Mouse (Mus musculus) macrophage (primary cell): ENCODE data around the gene 1700001C19Rik. TPM values are rescaled to one million over a fixed set of nuclear protein-coding genes. Genes with fewer than 3 reads are reported as not detected.

Experiments
- H3K27ac ChIP-seq: fragments of 350-480 bp; formaldehyde crosslinking; 2 replicates; pipeline ENCODE4 v1.9.0; 2021
- H3K36me3 ChIP-seq: fragments of 350-480 bp; formaldehyde crosslinking; 2 replicates; pipeline ENCODE4 v1.9.0; 2021; ENCODE audit errors: inconsistent target
- H3K4me3 ChIP-seq: fragments of 350-480 bp; formaldehyde crosslinking; 2 replicates; pipeline ENCODE4 v1.9.0; 2021; ENCODE audit errors: inconsistent target
- H3K79me2 ChIP-seq: fragments of 350-480 bp; formaldehyde crosslinking; 2 replicates; pipeline ENCODE4 v1.9.0; 2021; ENCODE audit errors: inconsistent target
- WGBS: methylation state at CpG from one replicate; pipeline ENCODE4 v1.1.7; 2026; ENCODE audit warnings: inconsistent platforms; ENCODE audit not compliant: missing documents; 5-methylcytosine and 5-hydroxymethylcytosine counted together
- polyA plus RNA-seq: library from polyadenylated mRNA; stranded (reverse); fragments of 250-400 nt; gene quantifications from 3 replicates; pipeline ENCODE4 v1.2.4, GENCODE M21; 2018; ENCODE audit warnings: inconsistent platforms

Gene 1700001C19Rik
- polyA plus RNA-seq, 1 experiment from 2014 or later: not detected

- 96% methylated on average over 12 of the region's 12 CpGs for WGBS
- Histone ChIP-seq H3K27ac (no peak overlapping the region), H3K36me3 (no peaks in the 10 kb centered on the region), H3K4me3 (no peak overlapping the region), H3K79me2 (no peaks in the 10 kb centered on the region)
These were observed 13.8 kb upstream of the 1700001C19Rik start for GRCm38 (mm10) chr17:47450880-47451565.

- Histone ChIP-seq H3K4me3 (no peak overlapping the region), H3K36me3 (no peaks in the 10 kb centered on the region), H3K79me2 (no peaks in the 10 kb centered on the region), H3K27ac (no peak overlapping the region)
- WGBS: 85% methylated on average over 7 of the region's 7 CpGs
These were observed 13.1 kb upstream of the 1700001C19Rik start for GRCm38 (mm10) chr17:47450239-47450638.

- H3K79me2 ChIP-seq: no peaks in the 10 kb centered on the region
- 94% methylated on average over 5 of the region's 5 CpGs for WGBS
- no peak overlapping the region for H3K27ac ChIP-seq
- no peak overlapping the region for H3K4me3 ChIP-seq
- no peaks in the 10 kb centered on the region for H3K36me3 ChIP-seq
These were observed 12.3 kb upstream of the 1700001C19Rik start for GRCm38 (mm10) chr17:47449432-47449831.

GRCm38 (mm10) chr17:47448523-47449372 is 11.6 kb upstream of the 1700001C19Rik start:
- H3K36me3 ChIP-seq: no peaks in the 10 kb centered on the region
- H3K27ac ChIP-seq: no peak overlapping the region
- H3K79me2 ChIP-seq: no peaks in the 10 kb centered on the region
- 76% methylated on average over 8 of the region's 8 CpGs for WGBS
- no peak overlapping the region for H3K4me3 ChIP-seq

GRCm38 (mm10) chr17:47446561-47446960 is 9.4 kb upstream of the 1700001C19Rik start:
- WGBS: 92% methylated on average over 11 of the region's 11 CpGs
- Histone ChIP-seq H3K4me3 (no peak overlapping the region), H3K36me3 (no peaks in the 10 kb centered on the region), H3K79me2 (no peaks in the 10 kb centered on the region), H3K27ac (no peak overlapping the region)

- Histone ChIP-seq H3K27ac (no peak overlapping the region), H3K4me3 (no peak overlapping the region), H3K36me3 (no peaks in the 10 kb centered on the region), H3K79me2 (no peaks in the 10 kb centered on the region)
- WGBS: 86% methylated on average over 9 of the region's 9 CpGs
These were observed 8.8 kb upstream of the 1700001C19Rik start for GRCm38 (mm10) chr17:47446025-47446424.

GRCm38 (mm10) chr17:47445518-47445917 is 8.3 kb upstream of the 1700001C19Rik start:
- no peak overlapping the region for H3K27ac ChIP-seq
- no peaks in the 10 kb centered on the region for H3K79me2 ChIP-seq
- 94% methylated on average over 11 of the region's 11 CpGs for WGBS
- H3K4me3 ChIP-seq: no peak overlapping the region
- no peaks in the 10 kb centered on the region for H3K36me3 ChIP-seq

- Histone ChIP-seq H3K36me3 (no peaks in the 10 kb centered on the region), H3K4me3 (no peak overlapping the region), H3K79me2 (no peaks in the 10 kb centered on the region), H3K27ac (no peak overlapping the region)
- 56% methylated on average over 6 of the region's 6 CpGs for WGBS
These were observed 6.9 kb upstream of the 1700001C19Rik start for GRCm38 (mm10) chr17:47444113-47444512.

- WGBS: 93% methylated on average over 3 of the region's 3 CpGs
- H3K79me2 ChIP-seq: no peaks in the 10 kb centered on the region
- H3K27ac ChIP-seq: no peak overlapping the region
- no peak overlapping the region for H3K4me3 ChIP-seq
- H3K36me3 ChIP-seq: no peaks in the 10 kb centered on the region
These were observed 5.1 kb upstream of the 1700001C19Rik start for GRCm38 (mm10) chr17:47442271-47442670.

- no peaks in the 10 kb centered on the region for H3K36me3 ChIP-seq
- 74% methylated on average over 19 of the region's 19 CpGs for WGBS
These were observed 4.3 kb upstream of the 1700001C19Rik start for GRCm38 (mm10) chr17:47441296-47442051.

GRCm38 (mm10) chr17:47440359-47440890 is 3.2 kb upstream of the 1700001C19Rik start:
- H3K27ac ChIP-seq: no peak overlapping the region
- 94% methylated on average over 8 of the region's 9 CpGs for WGBS
- no peak overlapping the region for H3K4me3 ChIP-seq
- H3K36me3 ChIP-seq: no peaks in the 10 kb centered on the region
- H3K79me2 ChIP-seq: no peaks in the 10 kb centered on the region

More at GRCm38 (mm10) chr17:47441296-47442051, 4.3 kb upstream of the 1700001C19Rik start:
- no peak overlapping the region for H3K27ac ChIP-seq
- H3K79me2 ChIP-seq: no peaks in the 10 kb centered on the region
- no peak overlapping the region for H3K4me3 ChIP-seq

GRCm38 (mm10) chr17:47439396-47440028 is 2.3 kb upstream of the 1700001C19Rik start:
- H3K4me3 ChIP-seq: no peak overlapping the region
- H3K36me3 ChIP-seq: no peaks in the 10 kb centered on the region
- H3K27ac ChIP-seq: peak overlapping the region; percentile 22; the same call in 1 of the 2 replicates
- no peaks in the 10 kb centered on the region for H3K79me2 ChIP-seq
- WGBS: 28% methylated on average over 9 of the region's 9 CpGs

GRCm38 (mm10) chr17:47438611-47439010 is 1.4 kb upstream of the 1700001C19Rik start:
- Histone ChIP-seq H3K36me3 (no peaks in the 10 kb centered on the region), H3K79me2 (no peaks in the 10 kb centered on the region), H3K27ac (0 out of 2 replicates have a peak overlapping the region, but pooled peaks have one; percentile 22), H3K4me3 (no peak overlapping the region)
- 81% methylated on average over 6 of the region's 6 CpGs for WGBS
